Mouse (Mus musculus) A20 (cell line): ENCODE measurements around the gene Cxcl10.

Source experiments
- DNase-seq: peaks from one replicate; pipeline ENCODE4 v3.0.0-alpha.2; 2011; ENCODE audit warnings: low read depth, low spot score

The Cxcl10 gene

DNA sequence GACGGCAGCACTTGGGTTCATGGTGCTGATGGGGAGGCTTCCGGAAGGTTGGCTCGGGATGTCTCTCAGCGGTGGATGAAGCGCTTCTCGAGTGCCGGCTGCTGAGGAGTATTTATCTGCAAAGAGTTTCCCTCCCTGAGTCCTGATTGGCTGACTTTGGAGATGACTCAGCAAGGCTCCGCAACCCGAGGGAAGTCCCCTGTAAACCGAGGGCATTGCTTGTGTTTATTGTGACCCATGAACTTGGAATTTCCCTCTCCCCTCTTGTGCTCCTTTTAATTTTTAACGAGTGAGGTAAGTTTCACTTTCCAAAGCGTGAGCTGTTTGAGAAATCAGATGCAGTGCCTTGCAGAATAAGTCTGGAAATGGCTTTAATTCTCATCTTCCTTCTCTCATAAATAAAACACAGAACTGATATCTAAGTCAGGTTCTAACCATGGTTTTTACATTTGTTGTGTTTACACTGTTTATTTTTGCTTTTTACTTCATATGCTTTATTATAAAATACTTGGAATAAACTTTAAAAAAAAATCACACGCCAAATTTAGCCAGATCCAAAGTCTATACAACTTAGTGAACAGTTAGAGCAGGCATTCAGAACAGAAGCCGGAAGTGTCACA lies at the start of gene Cxcl10:
Cxcl10 (minus strand) TSS at position 96 of the 620 bp plus-strand sequence.
- peak; percentile 80 for DNase-seq

DNA sequence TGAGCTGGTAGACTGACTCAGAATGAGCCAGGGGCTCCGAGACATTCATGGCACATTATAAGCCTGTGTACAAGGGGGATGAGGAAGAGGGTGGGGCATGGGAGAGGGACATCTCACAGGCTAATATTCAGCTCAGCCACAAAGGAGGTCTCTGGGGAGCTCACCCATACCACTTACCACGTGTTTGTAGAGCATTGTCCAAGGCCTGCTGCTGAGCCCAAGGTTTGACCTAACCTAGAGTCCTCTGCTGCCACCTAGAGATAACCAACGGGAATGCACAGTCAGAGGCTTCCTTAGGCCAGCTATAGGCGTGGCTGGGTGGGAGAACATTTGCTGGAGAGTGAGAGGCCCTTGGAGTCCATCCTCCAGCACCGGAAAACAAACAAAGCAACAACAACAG lies 49.5 kb upstream of the Cxcl10 start:
- peak; percentile 82 for DNase-seq

DNA sequence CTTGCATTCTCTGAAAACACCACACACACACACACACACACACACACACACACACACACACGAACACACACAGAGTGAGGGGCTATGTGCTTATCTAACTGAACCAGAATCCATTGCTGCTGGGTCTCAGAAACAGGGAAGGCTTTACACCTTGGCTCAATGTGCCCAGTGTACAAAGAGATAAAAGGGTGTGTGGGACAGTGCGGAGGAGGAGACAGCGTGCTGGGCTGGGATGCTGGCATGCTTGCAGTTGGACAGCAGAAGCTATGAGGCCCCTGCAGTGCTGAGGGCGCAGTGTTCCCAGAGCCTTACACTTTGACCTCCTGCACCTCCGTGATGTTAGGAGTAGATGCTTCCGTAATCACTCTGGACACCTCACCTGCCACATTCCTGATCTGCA lies 47.8 kb upstream of the Cxcl10 start:
- DNase-seq = no peak

DNA sequence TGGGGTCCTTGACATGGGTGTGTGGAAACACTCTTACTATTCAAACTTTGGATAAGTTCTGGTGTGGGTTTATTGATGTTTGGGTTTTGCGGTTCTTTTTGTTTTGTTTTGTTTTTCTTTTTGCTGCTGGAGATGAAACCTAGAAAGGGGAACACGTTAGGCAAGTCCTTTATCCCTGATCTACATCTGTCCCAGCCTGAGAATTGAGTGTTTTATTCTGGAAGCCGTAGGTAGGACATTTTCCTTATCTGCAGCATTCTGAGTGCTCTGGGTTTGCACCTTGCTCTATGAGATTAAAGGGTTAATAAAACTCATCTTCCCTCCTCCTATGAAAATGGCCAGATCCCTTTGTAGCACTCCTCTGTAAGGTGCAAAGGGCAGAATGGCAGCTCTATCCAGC lies 47.1 kb upstream of the Cxcl10 start:
- DNase-seq = no peak

DNA sequence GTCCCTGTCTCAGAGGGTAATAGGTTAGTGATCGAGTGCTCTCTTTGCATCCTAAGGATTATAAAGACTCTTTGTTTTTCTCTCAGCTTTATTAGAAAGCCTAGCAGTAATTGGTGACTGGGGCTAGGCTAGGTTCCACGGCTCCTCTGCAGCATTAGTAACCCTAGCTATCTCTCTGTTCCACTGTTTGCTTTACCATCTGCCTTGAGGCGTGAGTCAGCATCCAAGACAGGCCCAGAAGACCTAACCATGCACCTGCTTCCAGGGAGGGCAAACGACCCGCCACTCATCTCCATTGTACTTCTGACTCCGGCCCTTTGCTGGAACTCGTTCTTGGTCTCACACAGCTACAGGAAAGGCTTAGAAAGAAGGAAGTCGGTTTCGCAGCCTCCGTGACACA lies 45.2 kb upstream of the Cxcl10 start:
- DNase-seq = no peak

DNA sequence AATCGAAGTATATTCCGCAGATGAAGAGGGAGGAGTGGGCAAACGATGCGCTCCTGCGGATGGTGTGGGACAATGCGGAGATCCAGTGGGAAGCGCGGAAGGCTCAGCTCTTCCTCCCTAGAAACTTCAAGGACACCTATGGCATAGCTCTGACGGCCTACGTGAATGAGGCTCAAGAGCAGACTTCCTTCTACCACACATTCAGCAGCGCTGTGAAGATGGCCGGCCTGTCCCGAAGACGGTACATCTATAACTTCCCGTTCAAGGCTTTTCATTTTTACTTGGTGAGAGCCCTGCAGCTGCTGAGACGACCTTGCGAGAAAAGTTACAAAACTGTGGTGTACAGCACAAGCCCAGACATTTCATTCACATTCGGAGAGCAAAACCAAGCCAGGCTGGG lies 43.9 kb upstream of the Cxcl10 start:
- no peak for DNase-seq

DNA sequence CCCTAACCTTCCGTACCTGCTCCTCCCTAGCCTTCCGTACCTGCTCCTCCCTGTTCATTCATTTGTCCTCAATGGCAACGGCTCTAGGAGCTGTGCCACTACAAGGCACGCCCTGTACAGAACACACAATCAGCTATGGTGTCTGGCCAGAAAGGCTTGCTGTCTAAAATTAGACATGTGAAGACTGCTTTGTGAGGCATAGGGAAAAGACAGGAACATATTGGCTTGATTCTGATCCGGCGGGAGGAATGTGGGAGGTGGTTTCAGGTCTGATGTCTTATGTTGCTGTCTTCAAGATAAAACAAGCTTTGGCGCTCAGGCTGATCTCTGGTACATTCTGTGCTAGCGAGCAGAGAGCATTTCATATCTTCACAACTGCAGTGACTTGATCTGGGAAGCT lies 41.9 kb upstream of the Cxcl10 start:
- DNase-seq = no peak

DNA sequence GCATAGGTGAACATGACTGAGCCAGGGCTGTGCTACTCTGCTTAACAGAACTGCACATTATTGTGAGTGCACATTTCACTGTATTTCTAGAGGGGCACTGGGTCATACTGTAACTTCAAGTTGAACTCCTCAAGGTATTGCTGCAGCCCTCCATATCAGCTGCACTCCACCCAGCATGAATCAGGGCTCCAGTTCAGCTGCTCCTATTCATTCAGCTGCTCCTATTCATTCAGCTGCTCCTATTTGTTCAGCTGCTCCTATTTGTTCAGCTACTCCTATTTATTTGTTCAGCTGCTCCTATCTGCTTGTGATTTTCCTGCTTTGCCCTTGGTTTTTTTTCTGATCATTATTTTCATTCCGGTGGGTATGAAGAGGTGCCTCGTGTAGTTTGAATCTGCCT lies 41.3 kb upstream of the Cxcl10 start:
- no peak for DNase-seq

DNA sequence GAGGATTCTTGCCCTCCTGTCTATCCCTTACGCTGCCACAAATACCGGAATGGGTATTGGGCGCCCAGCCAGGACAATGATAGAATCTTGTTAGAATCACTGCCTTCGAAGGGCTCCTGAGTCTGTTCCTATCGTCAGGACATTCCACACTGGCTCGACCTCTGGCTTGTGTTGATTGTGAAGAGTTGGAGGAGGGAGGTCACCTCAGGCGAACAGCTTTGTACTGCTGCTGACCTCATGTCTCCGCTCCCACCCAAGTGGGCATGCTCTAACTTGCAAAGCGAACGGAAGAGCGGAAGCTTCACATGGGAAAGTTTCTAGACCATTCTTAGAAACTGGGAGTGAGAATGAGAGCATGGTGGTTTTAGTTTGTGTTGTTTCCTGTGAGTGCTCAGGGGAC lies 38.7 kb upstream of the Cxcl10 start:
- no peak for DNase-seq

DNA sequence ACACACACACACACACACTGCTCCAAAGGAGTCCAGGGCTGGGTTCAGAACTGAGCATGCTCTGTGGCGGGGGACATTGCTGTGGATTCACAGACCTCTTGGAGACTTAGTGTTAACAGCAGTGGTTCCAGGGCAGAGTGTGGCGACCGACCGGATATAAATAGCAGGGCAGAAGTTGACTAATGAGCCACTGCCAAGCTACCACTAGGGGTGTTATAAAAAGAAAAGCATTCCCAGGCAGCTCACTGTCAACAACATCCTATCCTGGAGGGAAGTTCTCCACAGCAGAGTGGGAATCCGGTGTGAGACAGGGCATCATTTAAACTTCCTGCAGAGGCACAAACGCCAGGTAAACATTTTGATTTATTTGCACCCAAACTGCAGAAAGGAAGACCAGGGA lies 38.0 kb upstream of the Cxcl10 start:
- no peak for DNase-seq

DNA sequence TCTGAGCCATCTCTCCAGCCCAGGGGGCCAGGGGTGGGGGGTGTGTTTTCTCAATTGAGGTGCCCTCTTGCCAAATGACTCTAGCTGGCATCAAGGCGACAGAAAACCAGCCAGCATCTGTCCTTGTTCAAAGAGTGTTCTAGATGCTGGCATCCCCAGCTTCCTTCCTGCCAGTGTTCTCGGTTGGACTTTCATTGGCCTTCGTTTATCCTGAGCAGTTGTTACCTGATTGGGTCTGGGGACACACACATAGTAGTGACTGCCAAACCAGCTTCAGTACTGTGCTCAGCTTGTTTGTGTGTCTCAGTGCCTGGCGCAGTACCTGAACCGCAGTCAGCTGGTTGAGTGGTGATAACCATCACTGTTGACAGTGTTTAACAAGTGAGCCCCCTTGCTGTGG lies 37.4 kb upstream of the Cxcl10 start:
- no peak for DNase-seq

DNA sequence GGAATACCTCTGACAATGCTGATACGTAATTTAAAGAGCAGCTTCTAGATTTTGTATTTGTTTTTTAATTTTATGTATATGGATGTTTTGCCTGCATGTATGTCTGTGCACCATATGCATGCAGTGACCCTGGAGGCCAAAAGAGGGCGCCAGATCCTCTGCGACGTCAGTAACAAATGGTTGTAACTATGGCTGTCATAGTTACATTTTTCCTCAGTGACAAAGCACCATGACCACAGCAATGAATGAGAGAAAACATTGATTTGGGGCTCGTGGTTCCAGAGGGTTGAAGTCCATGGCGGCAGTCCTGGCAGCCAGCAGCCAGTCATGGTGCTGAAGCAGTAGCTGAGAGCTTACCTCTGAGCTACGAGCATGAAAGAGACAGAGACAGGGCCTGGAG lies 36.2 kb upstream of the Cxcl10 start:
- peak; percentile 61 for DNase-seq

DNA sequence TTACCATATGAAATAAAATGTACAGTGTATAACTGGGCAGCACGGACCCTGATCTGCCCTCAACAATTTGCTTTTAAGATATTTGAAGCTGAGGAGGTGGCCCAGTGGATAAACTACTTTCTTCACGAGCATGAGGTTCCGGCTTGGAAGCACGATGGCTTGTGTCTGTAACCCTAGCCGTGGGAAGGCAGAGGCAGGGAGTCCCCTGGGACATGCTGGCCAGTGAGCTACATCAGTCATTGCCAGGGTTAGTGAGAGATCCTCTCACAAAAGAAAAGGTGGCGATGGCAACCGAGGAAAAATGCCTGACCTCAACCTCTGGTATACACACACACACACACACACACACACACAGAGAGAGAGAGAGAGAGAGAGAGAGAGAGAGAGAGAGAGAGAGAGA lies 35.1 kb upstream of the Cxcl10 start:
- no peak for DNase-seq

DNA sequence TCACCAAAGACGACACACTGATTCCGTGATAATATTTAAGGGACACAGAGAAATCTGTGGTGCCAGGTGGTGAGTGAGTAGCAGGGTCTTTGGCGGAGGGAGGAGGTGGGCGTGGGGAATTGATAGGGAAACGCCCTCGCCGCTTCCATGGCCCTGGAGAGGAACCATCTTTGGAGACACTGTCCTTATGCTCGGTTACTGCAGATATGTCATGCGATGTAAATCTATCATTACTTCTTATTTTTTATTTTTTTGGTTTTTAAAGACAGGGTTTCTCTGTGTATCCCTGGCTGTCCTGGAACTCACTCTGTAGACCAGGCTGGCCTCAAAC lies 33.6 kb upstream of the Cxcl10 start:
- no peak for DNase-seq

DNA sequence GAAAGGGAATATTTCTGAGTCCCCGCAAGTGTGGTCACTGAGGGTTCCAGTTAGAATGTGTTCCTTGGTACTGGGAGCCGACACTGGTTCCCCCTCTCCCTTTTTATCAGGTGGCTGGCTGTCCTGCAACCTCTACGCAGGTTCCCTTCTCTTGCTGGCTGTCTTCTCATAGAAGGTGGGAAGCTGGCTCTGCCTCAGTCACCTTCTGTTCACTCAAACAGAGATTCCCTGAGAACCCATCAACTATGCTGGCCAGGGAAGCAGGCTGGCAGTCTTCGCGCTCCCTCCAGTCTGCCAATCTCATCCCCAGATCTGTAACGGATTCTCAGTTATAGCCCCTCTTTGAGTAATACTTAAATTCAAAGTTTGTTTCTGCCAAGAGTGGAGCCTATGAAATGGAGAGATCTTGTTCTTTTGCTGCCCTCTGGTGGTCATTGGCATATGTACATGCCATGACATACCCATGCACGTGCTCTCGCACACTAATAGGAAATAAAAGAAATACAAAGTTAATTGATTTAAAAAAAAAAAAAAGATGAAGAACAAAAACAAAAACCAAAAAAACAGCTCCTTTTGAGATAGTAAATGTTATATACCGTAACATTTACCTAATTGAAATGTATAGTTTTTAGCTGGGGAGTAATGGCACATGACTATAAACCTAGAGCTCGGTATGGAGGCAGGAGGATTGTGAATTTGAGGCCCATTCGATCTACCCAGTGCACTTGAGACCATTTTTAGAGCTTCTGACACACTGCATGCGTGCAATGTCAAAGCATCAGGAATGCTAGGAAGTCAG lies 33.1 kb upstream of the Cxcl10 start:
- peak; percentile 85 for DNase-seq

DNA sequence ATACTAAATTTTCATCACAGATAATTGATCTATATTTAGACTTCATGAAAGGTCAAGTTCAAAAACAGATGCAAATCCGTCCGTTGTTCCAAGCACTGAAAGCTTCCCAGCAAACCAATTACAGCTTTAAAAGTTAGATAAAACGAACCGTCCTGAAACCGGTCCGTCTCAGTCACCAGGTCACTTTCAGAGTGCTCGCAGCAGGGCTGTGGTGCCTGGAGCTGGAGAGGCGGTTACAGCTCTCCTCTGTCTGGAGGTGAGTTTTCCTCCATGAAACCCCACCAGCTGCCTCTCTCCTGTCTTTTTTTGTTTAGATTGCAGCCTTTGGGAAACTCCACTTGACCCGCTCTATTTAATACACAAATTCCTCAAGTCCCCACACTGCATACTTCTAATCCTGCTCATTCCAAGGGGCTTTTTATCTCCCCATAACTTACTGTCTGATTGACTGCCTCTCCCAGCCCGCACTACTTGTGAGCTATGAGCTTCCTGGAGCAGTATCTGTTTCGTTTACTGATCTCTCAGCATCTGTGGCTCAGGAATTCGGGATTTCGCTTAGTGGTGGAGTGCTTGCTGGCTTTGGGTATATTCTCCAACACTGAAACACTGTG lies 28.2 kb upstream of the Cxcl10 start:
- DNase-seq = no peak

DNA sequence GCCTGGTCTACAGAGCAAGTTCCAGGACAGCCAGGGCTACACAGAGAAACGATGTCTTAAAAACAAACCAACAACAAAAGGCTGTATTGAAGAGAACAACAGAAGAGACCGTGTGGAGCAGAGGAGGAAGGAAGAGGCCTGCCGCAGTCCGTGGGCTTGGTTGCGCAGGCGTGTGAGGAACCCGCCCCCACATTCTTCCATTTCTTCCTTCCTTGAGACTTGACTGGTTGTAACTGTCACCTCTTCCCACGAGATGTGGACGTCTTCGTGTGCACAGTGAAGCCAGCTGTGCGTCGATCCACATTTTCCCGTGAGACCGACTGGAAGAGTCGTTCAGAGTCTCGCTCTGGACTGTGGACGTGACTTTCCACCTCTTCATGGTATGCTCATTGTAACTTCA lies 26.7 kb upstream of the Cxcl10 start:
- no peak for DNase-seq

DNA sequence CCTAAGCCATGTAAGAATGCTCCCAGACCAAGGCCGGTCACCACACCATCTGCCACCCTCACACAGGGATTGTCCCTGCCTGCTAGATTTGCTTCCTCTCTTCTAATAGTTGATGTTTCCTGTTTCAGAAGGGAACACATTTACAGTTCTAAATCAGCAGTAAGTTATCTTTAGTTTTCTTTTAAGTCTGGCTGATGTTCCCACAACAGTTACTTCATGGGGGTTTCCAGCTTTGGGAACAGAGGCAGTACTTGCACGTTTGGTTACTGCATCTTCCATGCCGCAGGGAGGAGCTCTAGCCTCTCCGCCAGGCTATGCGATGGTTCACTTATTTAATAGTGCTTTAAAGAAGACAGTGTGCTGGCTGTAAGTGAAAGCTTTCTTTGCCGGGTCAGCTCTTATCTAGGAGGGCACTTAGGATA lies 26.0 kb upstream of the Cxcl10 start:
- DNase-seq = peak; percentile 79

DNA sequence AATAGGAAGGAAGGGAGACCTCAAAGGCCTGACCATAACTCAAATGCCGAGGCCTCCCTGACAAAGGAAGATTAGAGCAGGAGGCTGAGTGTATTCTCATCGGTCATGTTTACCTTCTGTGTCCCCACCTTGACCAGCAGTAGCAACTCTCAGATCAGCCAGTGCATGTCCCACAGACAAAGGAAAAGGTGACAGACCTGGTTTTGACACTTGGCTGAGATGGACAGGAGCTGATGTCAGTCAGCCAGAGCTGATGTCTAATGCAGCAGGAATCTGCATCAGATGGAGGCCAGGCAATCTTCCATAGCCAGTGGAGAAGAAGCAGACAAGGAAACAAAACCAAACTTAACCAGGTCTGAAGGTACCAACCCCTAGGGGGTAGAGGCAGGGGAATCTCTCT lies 23.9 kb upstream of the Cxcl10 start:
- no peak for DNase-seq

DNA sequence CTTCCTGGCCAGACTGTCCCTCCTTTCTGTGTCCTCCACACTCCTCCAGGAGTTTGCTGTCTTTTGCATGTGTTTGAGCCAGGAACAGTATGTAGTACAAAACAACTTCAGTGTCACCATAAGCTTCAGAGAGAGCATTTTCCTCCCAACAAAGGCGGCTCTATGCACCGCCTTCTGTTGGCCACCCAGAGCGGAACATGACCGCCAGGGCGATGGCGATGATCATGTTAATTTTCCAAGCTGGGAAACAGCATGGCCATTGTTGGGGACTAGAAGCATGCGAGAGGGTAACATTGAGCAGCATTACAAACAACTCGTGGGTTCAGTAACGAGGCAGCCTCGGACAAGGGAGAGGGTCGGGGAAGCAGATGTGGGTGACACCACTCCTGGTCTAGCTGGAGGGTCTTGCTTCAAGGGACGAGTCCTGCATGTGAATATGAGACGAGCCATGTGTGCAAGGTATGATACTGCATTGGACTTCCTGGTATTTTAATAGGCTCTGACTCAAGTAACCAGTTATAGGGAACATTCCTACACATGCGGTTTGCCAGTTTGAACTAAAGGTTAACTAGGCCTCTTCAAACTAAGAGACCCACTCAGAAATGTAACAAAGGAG lies 22.8 kb upstream of the Cxcl10 start:
- no peak for DNase-seq

DNA sequence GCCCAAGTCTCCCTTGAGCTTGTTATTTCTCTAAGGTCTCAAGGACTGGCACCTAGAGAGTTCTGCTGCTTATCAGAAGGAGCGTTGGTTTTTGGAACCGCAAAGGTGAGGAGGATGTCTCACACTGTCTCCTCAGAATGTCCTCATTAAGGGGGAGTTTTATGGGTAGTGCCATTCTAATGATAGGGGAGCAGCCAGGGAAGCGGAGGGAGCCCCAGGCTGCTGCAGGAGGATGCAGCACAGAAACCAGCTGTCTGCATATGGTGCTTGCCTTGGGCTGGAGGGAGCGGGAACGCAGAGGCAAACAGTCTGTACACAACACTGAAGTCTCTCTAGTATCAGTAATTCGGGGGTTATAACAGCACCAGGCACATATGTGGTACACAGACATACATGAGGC lies 22.2 kb upstream of the Cxcl10 start:
- DNase-seq = no peak

DNA sequence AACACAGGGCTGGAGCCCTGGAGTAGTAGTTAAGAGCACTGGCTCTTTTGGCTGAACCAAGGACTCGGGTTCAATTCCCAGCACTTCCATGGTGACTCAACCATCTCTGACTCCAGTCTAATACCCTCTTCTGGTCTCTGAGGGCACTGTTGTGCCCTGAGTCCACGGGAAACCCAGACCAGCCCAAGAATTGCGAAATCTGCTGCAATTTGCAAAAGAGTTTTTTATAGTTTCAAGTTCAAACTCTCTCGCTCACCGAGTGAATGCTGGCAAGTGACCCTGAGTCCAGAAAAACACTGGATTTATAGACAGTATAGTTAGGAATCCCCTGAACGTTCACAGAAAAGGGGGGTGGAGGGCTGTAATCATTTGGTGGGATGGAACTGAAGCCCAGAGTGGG lies 21.7 kb upstream of the Cxcl10 start:
- no peak for DNase-seq
